Mouse (Mus musculus): ENCODE data around the gene Sstr3. TPM values are rescaled to one million over a fixed set of nuclear protein-coding genes. Genes with fewer than 3 reads are reported as not detected.
A peak's percentile ranks its signal among the peaks of the same experiment; 100 is the strongest.

Sstr3 gene
- total and polyA plus RNA-seq, 2 experiments from 2014 or later = 0.04 to 0.12 TPM

GRCm38 (mm10) chr15:78513019-78513418 is 31.5 kb downstream of the Sstr3 start:
- 83% methylated on average over 14 of the region's 14 CpGs for WGBS
- DNase-seq (ENCODE audit: low spot score) = no peak
- H3K9me3 ChIP-seq (replicated peaks; ENCODE audit: control insufficient read depth, low read length) = no peaks in the 10 kb centered on the region
- H3K27ac ChIP-seq (ENCODE audit: low read depth) = no peak overlapping the region
- TF ChIP-seq EP300 (IDR thresholded peaks at IDR 0.05; ENCODE audit: low read depth) (no peak), CTCF (IDR thresholded peaks at IDR 0.05; ENCODE audit: low read depth) (no peak)
- H3K4me1 ChIP-seq (ENCODE audit: control insufficient read depth, insufficient read depth) = peaks cover 7% of the 10 kb centered on the region
- H3K4me3 ChIP-seq (ENCODE audit: low read depth, low read length) = no peak overlapping the region
- H3K27me3 ChIP-seq (ENCODE audit: control insufficient read depth, insufficient read depth, low read length) = no peaks in the 10 kb centered on the region
- no peak overlapping the region for H3K9ac ChIP-seq (replicated peaks; ENCODE audit: low read depth, low read length)
- ATAC-seq (ENCODE audit: insufficient read depth, low read depth) = no peak
- H3K36me3 ChIP-seq (replicated peaks; ENCODE audit: control insufficient read depth, insufficient read depth, low read length) = no peaks in the 10 kb centered on the region
- no peak overlapping the region for H3K4me2 ChIP-seq (ENCODE audit: low read depth, low read length)

GRCm38 (mm10) chr15:78511951-78512350 is 32.5 kb downstream of the Sstr3 start:
- H3K4me3 ChIP-seq (ENCODE audit: low read depth, low read length) = no peak overlapping the region
- no peak overlapping the region for H3K4me2 ChIP-seq (ENCODE audit: low read depth, low read length)
- H3K4me1 ChIP-seq (ENCODE audit: control insufficient read depth, insufficient read depth) = peaks cover 3% of the 10 kb centered on the region; the same call in 1 of the 2 replicates
- no peak overlapping the region for H3K9ac ChIP-seq (replicated peaks; ENCODE audit: low read depth, low read length)
- no peaks in the 10 kb centered on the region for H3K27me3 ChIP-seq (ENCODE audit: control insufficient read depth, insufficient read depth, low read length)
- no peak for TF ChIP-seq EP300 (IDR thresholded peaks at IDR 0.05; ENCODE audit: low read depth)
- H3K9me3 ChIP-seq (replicated peaks; ENCODE audit: control insufficient read depth, low read length) = no peaks in the 10 kb centered on the region
- H3K27ac ChIP-seq (ENCODE audit: low read depth) = no peak overlapping the region
- DNase-seq (ENCODE audit: low spot score) (no peak), ATAC-seq (ENCODE audit: insufficient read depth, low read depth) (no peak)
- no peaks in the 10 kb centered on the region for H3K36me3 ChIP-seq (replicated peaks; ENCODE audit: control insufficient read depth, insufficient read depth, low read length)
- WGBS = 87% methylated on average over 7 of the region's 7 CpGs

GRCm38 (mm10) chr15:78510736-78511135 is 33.7 kb downstream of the Sstr3 start:
- no peak for DNase-seq (ENCODE audit: low spot score)

DNA sequence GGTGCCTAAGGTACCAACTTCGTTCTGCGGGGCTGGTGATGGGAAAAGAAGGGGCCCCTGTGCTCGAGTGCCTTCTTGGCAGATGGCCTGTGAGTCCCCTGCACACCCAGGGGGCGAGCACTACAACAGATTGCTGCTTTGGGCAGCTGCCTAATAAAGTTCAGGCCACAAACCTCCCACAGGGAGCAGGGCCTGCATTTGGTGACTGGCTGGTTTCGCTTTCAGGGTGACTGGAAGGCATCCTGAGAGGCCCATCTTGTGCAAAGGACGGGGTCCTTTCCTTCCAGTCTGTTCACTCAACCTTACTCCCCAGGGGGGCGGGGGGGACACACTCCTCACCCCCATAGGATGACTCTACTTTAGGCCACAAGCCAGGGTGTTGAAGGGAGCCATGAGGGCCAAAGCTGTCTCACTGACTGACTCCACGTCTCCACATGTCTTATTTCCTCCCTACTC is 34.3 kb downstream of the Sstr3 start:
- TF ChIP-seq CTCF (IDR thresholded peaks at IDR 0.05; ENCODE audit: low read depth) (no peak), EP300 (IDR thresholded peaks at IDR 0.05; ENCODE audit: low read depth) (no peak)

More at GRCm38 (mm10) chr15:78510736-78511135, 33.7 kb downstream of the Sstr3 start:
- no peaks in the 10 kb centered on the region for H3K9me3 ChIP-seq (replicated peaks; ENCODE audit: control insufficient read depth, low read length)
- H3K36me3 ChIP-seq (replicated peaks; ENCODE audit: control insufficient read depth, insufficient read depth, low read length) = no peaks in the 10 kb centered on the region
- no peaks in the 10 kb centered on the region for H3K27me3 ChIP-seq (ENCODE audit: control insufficient read depth, insufficient read depth, low read length)
- no peak for ATAC-seq (ENCODE audit: insufficient read depth, low read depth)
- peaks cover 3% of the 10 kb centered on the region; the same call in 1 of the 2 replicates for H3K4me1 ChIP-seq (ENCODE audit: control insufficient read depth, insufficient read depth)
- H3K9ac ChIP-seq (replicated peaks; ENCODE audit: low read depth, low read length) = no peak overlapping the region
- H3K4me3 ChIP-seq (ENCODE audit: low read depth, low read length) = no peak overlapping the region
- WGBS = 69% methylated on average over 6 of the region's 6 CpGs
- no peak overlapping the region for H3K27ac ChIP-seq (ENCODE audit: low read depth)
- no peak for TF ChIP-seq EP300 (IDR thresholded peaks at IDR 0.05; ENCODE audit: low read depth)
- TF ChIP-seq CTCF (IDR thresholded peaks at IDR 0.05; ENCODE audit: low read depth) = no peak
- H3K4me2 ChIP-seq (ENCODE audit: low read depth, low read length) = no peak overlapping the region

GRCm38 (mm10) chr15:78509297-78509899 is 35.1 kb downstream of the Sstr3 start:
- DNase-seq (ENCODE audit: low spot score) (peak; percentile 12), ATAC-seq (ENCODE audit: insufficient read depth, low read depth) (peak; percentile 60; the same call in 1 of the 2 replicates)
- no peak for TF ChIP-seq CTCF (IDR thresholded peaks at IDR 0.05; ENCODE audit: low read depth)
- no peak for TF ChIP-seq EP300 (IDR thresholded peaks at IDR 0.05; ENCODE audit: low read depth)
- Histone ChIP-seq H3K27me3 (ENCODE audit: control insufficient read depth, insufficient read depth, low read length) (no peaks in the 10 kb centered on the region), H3K9ac (replicated peaks; ENCODE audit: low read depth, low read length) (no peak overlapping the region), H3K9me3 (replicated peaks; ENCODE audit: control insufficient read depth, low read length) (no peaks in the 10 kb centered on the region), H3K4me3 (ENCODE audit: low read depth, low read length) (no peak overlapping the region), H3K4me2 (ENCODE audit: low read depth, low read length) (no peak overlapping the region), H3K4me1 (ENCODE audit: control insufficient read depth, insufficient read depth) (peaks cover 3% of the 10 kb centered on the region; the same call in 1 of the 2 replicates), H3K27ac (ENCODE audit: low read depth) (no peak overlapping the region), H3K36me3 (replicated peaks; ENCODE audit: control insufficient read depth, insufficient read depth, low read length) (no peaks in the 10 kb centered on the region)
- WGBS = 56% methylated on average over 12 of the region's 12 CpGs

More for the DNA sequence above, 34.3 kb downstream of the Sstr3 start:
- no peak overlapping the region for H3K4me3 ChIP-seq (ENCODE audit: low read depth, low read length)
- H3K9me3 ChIP-seq (replicated peaks; ENCODE audit: control insufficient read depth, low read length) = no peaks in the 10 kb centered on the region
- no peak overlapping the region for H3K4me2 ChIP-seq (ENCODE audit: low read depth, low read length)
- DNase-seq (ENCODE audit: low spot score) (no peak), ATAC-seq (ENCODE audit: insufficient read depth, low read depth) (no peak)
- H3K4me1 ChIP-seq (ENCODE audit: control insufficient read depth, insufficient read depth) = peaks cover 3% of the 10 kb centered on the region; the same call in 1 of the 2 replicates
- H3K36me3 ChIP-seq (replicated peaks; ENCODE audit: control insufficient read depth, insufficient read depth, low read length) = no peaks in the 10 kb centered on the region
- 50% methylated on average over 8 of the region's 8 CpGs for WGBS
- H3K27me3 ChIP-seq (ENCODE audit: control insufficient read depth, insufficient read depth, low read length) = no peaks in the 10 kb centered on the region
- H3K27ac ChIP-seq (ENCODE audit: low read depth) = no peak overlapping the region
- H3K9ac ChIP-seq (replicated peaks; ENCODE audit: low read depth, low read length) = no peak overlapping the region

GRCm38 (mm10) chr15:78508443-78508842 is 36.0 kb downstream of the Sstr3 start:
- DNase-seq (ENCODE audit: low spot score) (no peak), ATAC-seq (ENCODE audit: insufficient read depth, low read depth) (no peak)
- no peak overlapping the region for H3K9ac ChIP-seq (replicated peaks; ENCODE audit: low read depth, low read length)
- no peak overlapping the region for H3K4me2 ChIP-seq (ENCODE audit: low read depth, low read length)
- H3K4me3 ChIP-seq (ENCODE audit: low read depth, low read length) = no peak overlapping the region
- no peaks in the 10 kb centered on the region for H3K27me3 ChIP-seq (ENCODE audit: control insufficient read depth, insufficient read depth, low read length)
- H3K4me1 ChIP-seq (ENCODE audit: control insufficient read depth, insufficient read depth) = peaks cover 3% of the 10 kb centered on the region; the same call in 1 of the 2 replicates
- TF ChIP-seq CTCF (IDR thresholded peaks at IDR 0.05; ENCODE audit: low read depth) = no peak
- no peaks in the 10 kb centered on the region for H3K36me3 ChIP-seq (replicated peaks; ENCODE audit: control insufficient read depth, insufficient read depth, low read length)
- H3K27ac ChIP-seq (ENCODE audit: low read depth) = no peak overlapping the region
- WGBS = 39% methylated on average over 7 of the region's 7 CpGs
- H3K9me3 ChIP-seq (replicated peaks; ENCODE audit: control insufficient read depth, low read length) = no peaks in the 10 kb centered on the region
